10 mouse cellular contexts compared by ENCODE assay signal in the genomic region with DNA sequence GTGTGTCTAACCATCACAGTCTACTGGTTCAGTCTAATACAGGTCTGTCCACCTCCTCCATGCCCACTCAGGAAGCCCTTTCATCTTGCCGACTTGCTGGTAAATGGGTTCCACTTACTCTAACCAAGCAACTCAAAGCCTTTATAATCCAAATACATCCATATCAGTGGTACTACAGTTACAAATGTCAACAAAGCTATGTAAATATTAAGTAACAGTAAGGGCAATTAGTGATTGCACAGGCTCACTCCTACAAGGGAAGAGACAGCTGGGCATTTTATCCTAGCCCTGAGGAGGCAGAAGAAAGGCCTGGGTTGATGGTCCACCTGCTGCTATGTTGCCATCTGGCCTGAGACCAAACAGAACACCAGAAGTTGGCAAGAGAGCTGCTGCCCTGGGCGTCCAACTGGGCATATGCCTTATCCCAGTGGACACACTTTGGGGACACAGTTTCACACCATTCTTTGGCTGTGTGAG. TPM values are rescaled to one million over a fixed set of nuclear protein-coding genes. Genes with fewer than 3 reads are reported as not detected.
DNase-seq lines count a peak whose midpoint lies in the region; ATAC-seq lines count a peak whose summit lies in the region.
"Had no signal": no experiment of that assay in that cellular context is flagged by ENCODE, and none has a peak within 500 bp of the region (broad histone marks: within the 10 kb centered on the region; RNA-seq: fewer than 3 reads in every experiment).

No protein-coding gene starts in this region.

- DNase-seq in kidney, adult 8-10 months: peak; percentile 31 to 53
- DNase-seq in kidney, postnatal 4 days: no peak
- DNase-seq in cerebellum, postnatal 10 days: peak; percentile 86 to 91
- DNase-seq in intestine, embryonic 14.5 days (ENCODE audit: low spot score): no peak
- DNase-seq in lung, postnatal 4 days: peak; percentile 56 to 71
- no peak for DNase-seq in gastrocnemius, postnatal 4 days (ENCODE audit: low spot score in 2 of 2)
- no peak for DNase-seq in ovary, postnatal 36 days (ENCODE audit: low spot score)

- no peak overlapping the region for H3K4me3 ChIP-seq in intestine, embryonic 14.5 days (ENCODE audit: low read depth, low read length)
- H3K4me3 ChIP-seq: embryonic facial prominence, embryonic 12.5 days; neural tube, embryonic 12.5 days had no signal

- H3K4me1 ChIP-seq in intestine, embryonic 14.5 days (replicated peaks; ENCODE audit: control insufficient read depth, insufficient read depth, low read length): no peaks in the 10 kb centered on the region; the same call in 1 of the 2 replicates
- H3K4me1 ChIP-seq: neural tube, embryonic 12.5 days had no signal

- no peaks in the 10 kb centered on the region for H3K27me3 ChIP-seq in intestine, embryonic 14.5 days (replicated peaks; ENCODE audit: control insufficient read depth, insufficient read depth, low read length)
- H3K27me3 ChIP-seq: embryonic facial prominence, embryonic 12.5 days; neural tube, embryonic 12.5 days had no signal

- no peaks in the 10 kb centered on the region for H3K9me3 ChIP-seq in intestine, embryonic 14.5 days (ENCODE audit: control insufficient read depth, low read length)
- H3K9me3 ChIP-seq: embryonic facial prominence, embryonic 12.5 days; neural tube, embryonic 12.5 days had no signal

- no peak overlapping the region for H3K9ac ChIP-seq in intestine, embryonic 14.5 days (ENCODE audit: low read length)
- H3K9ac ChIP-seq: embryonic facial prominence, embryonic 12.5 days; neural tube, embryonic 12.5 days had no signal

- no peak overlapping the region for H3K4me2 ChIP-seq in intestine, embryonic 14.5 days (ENCODE audit: low read length)
- H3K4me2 ChIP-seq: embryonic facial prominence, embryonic 12.5 days; neural tube, embryonic 12.5 days had no signal

- WGBS in intestine, embryonic 14.5 days: 58% methylated on average over 2 of the region's 2 CpGs

- H3K36me3 ChIP-seq in intestine, embryonic 14.5 days (ENCODE audit: control insufficient read depth, insufficient read depth, low read length): no peaks in the 10 kb centered on the region
- H3K36me3 ChIP-seq: embryonic facial prominence, embryonic 12.5 days; neural tube, embryonic 12.5 days had no signal

- no peak overlapping the region for H3K27ac ChIP-seq in intestine, embryonic 14.5 days (ENCODE audit: low read depth)
- H3K27ac ChIP-seq: embryonic facial prominence, embryonic 12.5 days; neural tube, embryonic 12.5 days had no signal

- peak; percentile 76 for ATAC-seq in intestine, embryonic 14.5 days (replicated peaks; ENCODE audit: low FRiP score, low TSS enrichment, low read depth)
- no peak for ATAC-seq in megakaryocyte progenitor cell, adult 5-6 weeks (replicated peaks; ENCODE audit: poor library complexity)

RNA-seq across cellular contexts. Expression of gene Eps8, which starts 42.6 kb away (rescaled TPM):
- polyA plus RNA-seq in intestine, embryonic 14.5 days (2014; fragmentation: Nextera tagmentation; extraction: Ambion mirVana): 52.3 and 61.3 TPM in 2 replicates
- 10 to 100 TPM; 21.1 to 22.3 TPM for total RNA-seq in gastrocnemius, postnatal 4 days (2021)
- 3.1 and 4.3 TPM in 2 replicates for total RNA-seq in megakaryocyte progenitor cell, adult 5-6 weeks (2015)
- 2.0 and 6.9 TPM in 2 replicates for total RNA-seq in megakaryocyte progenitor cell, adult 5-6 weeks (2017)

Comparison
In these comparisons a context has a peak if more than half of its experiments do, and no peak if none do; other contexts are left out.
1. DNase-seq: peak in kidney, adult 8-10 months (2 of 2), cerebellum, postnatal 10 days (2 of 2) and lung, postnatal 4 days (2 of 2); none in kidney, postnatal 4 days (0 of 2), intestine, embryonic 14.5 days (single experiment), gastrocnemius, postnatal 4 days (0 of 2) and ovary, postnatal 36 days (single experiment).